Comparison of ENCODE assay signal across 16 mouse cellular contexts in genomic region chr4:57794547-57794946, GRCm38 (mm10).
DNase-seq lines count a peak whose midpoint lies in the region; ATAC-seq and TF ChIP-seq lines count a peak whose summit lies in the region.
"Had no signal": no experiment of that assay in that cellular context is flagged by ENCODE, and none has a peak within 500 bp of the region (broad histone marks: within the 10 kb centered on the region; RNA-seq: fewer than 3 reads in every experiment).

No protein-coding gene starts in this region.

- 0 out of 4 replicates have a peak, but pooled peaks of 1 of the 2 experiments have one; percentile 5 for TF ChIP-seq EP300 in MEL (IDR thresholded peaks at IDR 0.05; ENCODE audit: low read depth in 1 of 2, low read length in 2 of 2)

- peaks cover 39% of the 10 kb centered on the region for H3K4me1 ChIP-seq in heart, embryonic 11.5 days (ENCODE audit: control insufficient read depth, insufficient read depth, low read length)
- peaks cover 49% of the 10 kb centered on the region for H3K4me1 ChIP-seq in lung, embryonic 15.5 days
- peaks cover 18 to 34% of the 10 kb centered on the region in 2 experiments for H3K4me1 ChIP-seq in MEL (ENCODE audit: control insufficient read depth in 1 of 2, insufficient read depth in 2 of 2, low read length in 2 of 2)
- peaks cover 5% of the 10 kb centered on the region; the same call in 1 of the 2 replicates for H3K4me1 ChIP-seq in stomach, embryonic 15.5 days

- TF ChIP-seq POLR2A in MEL (IDR thresholded peaks at IDR 0.05; ENCODE audit: control insufficient read depth in 1 of 2, insufficient read depth in 1 of 2, low read depth in 1 of 2, low read length in 2 of 2, poor library complexity in 1 of 2) = peak in 1 of 2 experiments; percentile 38; a peak in 1 of 4 replicates

- no peak for TF ChIP-seq CTCF in MEL (IDR thresholded peaks at IDR 0.05 in 2 of 3, conservative IDR thresholded peaks at IDR 0.05 in 1 of 3; ENCODE audit: control insufficient read depth in 1 of 3, insufficient read depth in 1 of 3, low read depth in 2 of 3, low read length in 3 of 3, poor library complexity in 1 of 3, severe bottlenecking in 1 of 3)

- no peak overlapping the region for H3K4me3 ChIP-seq in heart, embryonic 11.5 days (ENCODE audit: low read depth, low read length)
- H3K4me3 ChIP-seq in lung, embryonic 15.5 days = no peak overlapping the region
- H3K4me3 ChIP-seq in MEL (ENCODE audit: control insufficient read depth in 1 of 2, insufficient read depth in 1 of 2, low read depth in 2 of 2, low read length in 2 of 2) = peak overlapping the region; percentile 19 to 48; a peak in 2 of 4 replicates
- H3K4me3 ChIP-seq in stomach, embryonic 15.5 days (replicated peaks) = no peak overlapping the region
- H3K4me3 ChIP-seq: embryonic facial prominence, embryonic 12.5 days; forebrain, embryonic 10.5 days; hindbrain, embryonic 12.5 days had no signal

- peak overlapping the region; percentile 68 for H3K27ac ChIP-seq in heart, embryonic 11.5 days (ENCODE audit: low read depth, low read length)
- peak overlapping the region; percentile 77 for H3K27ac ChIP-seq in lung, embryonic 15.5 days
- peak overlapping the region; percentile 89 for H3K27ac ChIP-seq in MEL (ENCODE audit: control insufficient read depth, low read depth, low read length)
- no peak overlapping the region for H3K27ac ChIP-seq in stomach, embryonic 15.5 days
- H3K27ac ChIP-seq: embryonic facial prominence, embryonic 12.5 days; forebrain, embryonic 10.5 days; hindbrain, embryonic 12.5 days had no signal

- H3K36me3 ChIP-seq in heart, embryonic 11.5 days (ENCODE audit: control insufficient read depth, insufficient read depth, low read length) = no peaks in the 10 kb centered on the region
- H3K36me3 ChIP-seq in lung, embryonic 15.5 days = no peaks in the 10 kb centered on the region
- H3K36me3 ChIP-seq in MEL (ENCODE audit: control insufficient read depth in 1 of 2, insufficient read depth in 2 of 2, low read length in 2 of 2) = peaks cover 0 to 27% of the 10 kb centered on the region in 2 experiments; a peak in 2 of 4 replicates
- H3K36me3 ChIP-seq in stomach, embryonic 15.5 days = no peaks in the 10 kb centered on the region
- H3K36me3 ChIP-seq: embryonic facial prominence, embryonic 12.5 days; forebrain, embryonic 10.5 days; hindbrain, embryonic 12.5 days had no signal

- no peak for DNase-seq in heart, adult 8-10 months (ENCODE audit: low spot score)
- DNase-seq in lung, postnatal 25 days (ENCODE audit: low spot score) = no peak
- peak; percentile 68 for DNase-seq in MEL (ENCODE audit: low read depth, low spot score)
- DNase-seq in layer of hippocampus, adult 18-20 months (ENCODE audit: low spot score in 2 of 2) = no peak
- DNase-seq: cerebellum, postnatal 36 days; gastrocnemius, postnatal 25 days; kidney, postnatal 25 days; thymus, postnatal 4 days had no signal

- no peak for ATAC-seq in heart, embryonic 11.5 days (replicated peaks; ENCODE audit: insufficient number of reproducible peaks, low FRiP score, low TSS enrichment)
- ATAC-seq in lung, embryonic 15.5 days (ENCODE audit: borderline replicate concordance, extremely low read depth, low FRiP score, low TSS enrichment) = peak; percentile 64; the same call in 1 of the 2 replicates
- 0 out of 2 replicates have a peak, but pooled peaks have one; percentile 39 for ATAC-seq in stomach, embryonic 15.5 days (ENCODE audit: insufficient read depth, low FRiP score, low read depth)
- ATAC-seq: intestine, postnatal 0 days had no signal

- WGBS in heart, embryonic 11.5 days (ENCODE audit: insufficient replicate concordance) = 19% methylated on average over 3 of the region's 3 CpGs
- WGBS in lung, embryonic 15.5 days = 7% methylated on average over 3 of the region's 3 CpGs
- whole genome bisulfite sequencing in stomach, embryonic 15.5 days = 8% methylated on average over 3 of the region's 3 CpGs

- no peaks in the 10 kb centered on the region for H3K27me3 ChIP-seq in heart, embryonic 11.5 days (ENCODE audit: control insufficient read depth, insufficient read depth, low read length)
- no peaks in the 10 kb centered on the region for H3K27me3 ChIP-seq in lung, embryonic 15.5 days
- H3K27me3 ChIP-seq in MEL (ENCODE audit: control insufficient read depth in 1 of 2, insufficient read depth in 2 of 2, low read length in 2 of 2) = no peaks in the 10 kb centered on the region
- no peaks in the 10 kb centered on the region for H3K27me3 ChIP-seq in stomach, embryonic 15.5 days (replicated peaks)
- H3K27me3 ChIP-seq: embryonic facial prominence, embryonic 12.5 days; hindbrain, embryonic 12.5 days had no signal

- H3K9me3 ChIP-seq in heart, embryonic 11.5 days (replicated peaks; ENCODE audit: control insufficient read depth, low read length) = no peaks in the 10 kb centered on the region
- H3K9me3 ChIP-seq in lung, embryonic 15.5 days = no peaks in the 10 kb centered on the region
- H3K9me3 ChIP-seq in MEL (replicated peaks; ENCODE audit: insufficient read depth, low read length) = no peaks in the 10 kb centered on the region
- H3K9me3 ChIP-seq in stomach, embryonic 15.5 days = no peaks in the 10 kb centered on the region
- H3K9me3 ChIP-seq: embryonic facial prominence, embryonic 12.5 days; forebrain, embryonic 10.5 days; hindbrain, embryonic 12.5 days had no signal

- no peak for TF ChIP-seq RAD21 in MEL (IDR thresholded peaks at IDR 0.05; ENCODE audit: low read depth, low read length)

- H3K9ac ChIP-seq in heart, embryonic 11.5 days (ENCODE audit: low read depth, low read length) = no peak overlapping the region
- H3K9ac ChIP-seq in lung, embryonic 15.5 days = no peak overlapping the region
- H3K9ac ChIP-seq in MEL (ENCODE audit: control insufficient read depth, low read depth, low read length, poor library complexity, severe bottlenecking) = peak overlapping the region; percentile 70
- H3K9ac ChIP-seq in stomach, embryonic 15.5 days = no peak overlapping the region
- H3K9ac ChIP-seq: embryonic facial prominence, embryonic 12.5 days; hindbrain, embryonic 12.5 days had no signal

- H3K79me2 ChIP-seq in MEL (ENCODE audit: control insufficient read depth, insufficient read depth, low read length, poor library complexity) = no peaks in the 10 kb centered on the region; the same call in 1 of the 2 replicates

- no peak overlapping the region for H3K4me2 ChIP-seq in heart, embryonic 11.5 days
- no peak overlapping the region for H3K4me2 ChIP-seq in lung, embryonic 15.5 days
- H3K4me2 ChIP-seq in stomach, embryonic 15.5 days = no peak overlapping the region
- H3K4me2 ChIP-seq: embryonic facial prominence, embryonic 12.5 days; hindbrain, embryonic 12.5 days; liver, embryonic 11.5 days had no signal

TF ChIP-seq in MEL, 35 proteins besides CTCF, POLR2A, EP300 and RAD21:
- TF ChIP-seq SIN3A (IDR thresholded peaks at IDR 0.05; ENCODE audit: low read length) (0 out of 2 replicates have a peak, but pooled peaks have one; percentile 10), TCF12 (IDR thresholded peaks at IDR 0.05; ENCODE audit: low read depth, low read length) (no peak), USF1 (IDR thresholded peaks at IDR 0.05; ENCODE audit: low read depth, low read length) (no peak), HCFC1 (IDR thresholded peaks at IDR 0.05; ENCODE audit: low read depth, low read length) (no peak), USF2 (IDR thresholded peaks at IDR 0.05; ENCODE audit: borderline replicate concordance in 1 of 2, insufficient read depth in 1 of 2, low read depth in 1 of 2, low read length in 2 of 2) (no peak)
TF ChIP-seq in MEL: peak in this region for 1.

Comparison
In these comparisons a context has a peak if more than half of its experiments do, and no peak if none do; other contexts are left out.
1. H3K4me3 ChIP-seq: peak in MEL (2 of 2); none in heart, embryonic 11.5 days (single experiment), lung, embryonic 15.5 days (single experiment) and stomach, embryonic 15.5 days (single experiment).